Mouse (Mus musculus): ENCODE measurements around the gene Tcf20.

Tcf20 gene

DNA sequence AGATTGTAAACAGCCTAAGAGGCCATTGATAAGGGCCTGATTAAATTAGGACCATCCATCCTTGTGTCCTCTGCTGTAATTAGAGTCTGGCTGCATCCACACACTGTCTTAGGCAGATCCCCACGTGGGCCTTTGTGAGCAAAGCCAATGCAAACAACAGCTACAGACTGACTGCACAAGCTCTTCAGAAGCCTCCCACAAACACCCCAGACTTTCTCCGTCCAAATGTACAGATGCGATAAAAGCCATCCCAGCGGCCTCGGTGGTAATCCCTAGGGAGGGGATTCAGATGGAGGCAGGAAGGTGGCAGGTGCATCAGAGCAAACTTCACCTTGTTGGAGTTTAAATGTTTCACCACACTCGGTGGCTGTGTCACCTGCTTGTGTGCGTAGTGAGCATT lies 7.6 kb upstream of the Tcf20 start:
- in situ Hi-C loops (cut with MseI, MboI): no loop called here

DNA sequence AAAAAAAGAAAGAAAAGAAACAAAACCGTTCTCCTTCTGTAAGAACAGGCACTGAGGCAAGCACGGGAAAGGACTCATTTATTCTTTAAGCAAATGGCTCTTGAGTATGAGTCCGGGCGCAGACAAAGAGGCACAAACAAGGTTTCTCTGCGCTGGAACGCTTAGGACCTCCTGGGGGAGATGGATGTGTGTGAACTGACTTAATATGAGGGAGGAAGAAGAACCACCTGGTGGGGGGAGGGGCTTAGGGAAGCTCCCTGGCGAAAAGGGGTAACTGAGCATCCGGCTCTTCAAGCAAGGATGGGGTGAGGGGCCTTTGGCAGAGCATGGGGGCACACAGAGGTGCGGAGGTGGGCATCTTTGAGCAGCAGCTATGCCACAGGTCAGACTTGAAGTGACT lies 5.2 kb upstream of the Tcf20 start:
- in situ Hi-C loops (cut with MseI, MboI): no loop called here

GRCm38 (mm10) chr15:82992079-82992783 lies 4.6 kb upstream of the Tcf20 start:
- in situ Hi-C loops (cut with MseI, MboI): no loop called here

DNA sequence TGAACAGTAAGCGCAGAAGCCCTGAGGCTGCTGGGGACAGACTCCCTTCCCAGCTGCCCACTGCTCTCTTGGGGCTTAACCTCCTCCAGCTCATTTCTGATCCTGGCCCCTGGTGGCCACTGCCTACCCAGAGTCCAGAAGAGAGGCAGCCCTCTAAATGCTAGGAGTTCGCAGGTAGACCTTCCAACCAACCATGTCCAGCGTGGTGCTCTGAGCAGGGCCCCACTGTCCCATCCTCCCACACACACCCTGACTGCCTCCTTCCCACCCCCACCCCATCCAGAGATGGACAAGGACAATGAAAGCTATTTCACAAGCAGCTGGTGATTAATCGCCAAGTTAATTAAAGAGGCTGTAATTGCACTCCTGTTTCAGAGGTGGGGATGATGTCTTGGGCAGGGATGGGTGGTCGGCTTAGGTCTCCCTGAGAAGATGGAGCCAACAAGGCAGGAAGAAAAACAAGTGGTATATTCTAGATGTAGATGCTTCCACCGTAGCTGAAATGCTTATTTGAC lies 1.6 kb upstream of the Tcf20 start:
- in situ Hi-C loops (cut with MseI, MboI): no loop called here

DNA sequence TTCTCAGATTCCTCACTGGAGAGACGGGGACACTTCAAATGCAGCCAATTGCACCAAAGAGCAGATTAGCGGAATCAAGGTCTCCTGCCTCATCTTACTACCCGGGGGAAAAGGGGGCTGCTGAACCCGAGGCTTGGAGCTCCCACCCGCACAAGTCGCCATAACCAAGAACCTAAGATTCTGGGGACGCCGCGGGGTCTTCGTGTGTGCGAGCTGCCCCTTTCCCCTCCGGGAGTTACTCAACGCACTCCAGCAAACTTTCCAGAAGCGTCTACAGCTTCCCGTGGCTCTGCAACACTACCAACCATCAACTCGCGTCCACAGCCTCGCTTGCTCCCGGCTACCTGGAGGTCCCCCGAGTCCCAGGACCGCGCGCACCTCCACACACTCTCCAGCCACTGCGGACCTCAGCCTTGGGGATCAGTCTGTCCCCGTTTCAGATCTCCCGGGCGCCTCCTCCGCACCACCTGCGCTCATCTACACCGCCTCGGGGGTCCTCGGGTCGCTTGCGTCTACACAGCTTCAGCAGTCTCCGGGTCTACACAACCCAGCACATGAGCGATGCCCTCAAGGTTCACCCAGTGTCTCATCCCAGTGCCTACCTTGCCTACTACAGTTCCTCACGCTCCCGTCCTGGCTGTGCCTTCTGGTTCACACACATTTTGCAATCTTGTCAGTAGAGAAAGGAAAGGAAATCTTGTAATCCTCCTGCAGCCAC lies 499 bp downstream of the Tcf20 start:
- in situ Hi-C loops (cut with MseI, MboI): no loop called here

DNA sequence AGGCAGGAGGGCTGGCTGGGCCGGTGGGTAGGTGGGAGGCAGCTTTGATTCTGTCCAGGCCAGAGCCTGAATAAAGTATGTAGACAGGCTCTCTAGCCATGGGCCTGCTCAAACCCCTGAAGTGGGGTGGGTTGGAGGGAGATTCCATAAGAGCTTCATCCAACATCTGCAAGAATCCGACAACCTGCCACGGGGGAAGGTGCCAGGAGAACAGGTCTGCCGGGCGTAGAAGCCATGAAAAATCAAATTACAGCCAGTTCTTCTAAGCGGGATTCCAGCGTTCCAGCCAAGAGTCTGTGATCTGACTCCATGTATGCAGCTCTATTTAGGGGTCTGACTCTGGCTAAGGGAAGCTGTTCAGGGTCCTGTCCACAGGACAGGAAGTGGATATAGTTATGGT lies 3.1 kb downstream of the Tcf20 start:
- in situ Hi-C loops (cut with MseI, MboI): no loop called here

DNA sequence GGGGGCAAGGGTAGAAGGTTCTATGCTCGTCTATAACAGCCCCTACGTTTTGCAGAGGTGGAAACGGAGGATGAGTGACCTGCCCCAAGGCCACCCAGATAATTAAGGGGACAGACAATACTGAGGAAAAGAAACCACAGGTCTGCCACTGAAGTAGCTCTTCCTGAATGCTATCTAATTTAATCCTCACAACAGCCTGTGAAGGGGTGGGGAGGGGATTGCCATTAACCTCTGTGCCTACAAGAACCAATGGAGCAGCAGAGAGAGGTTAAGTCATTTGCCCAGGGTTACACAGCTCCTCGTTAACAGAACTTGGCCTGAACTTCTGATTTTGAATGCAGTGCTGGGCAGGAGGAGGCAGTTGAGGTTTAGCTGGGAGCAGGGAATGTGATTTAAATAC lies 3.6 kb downstream of the Tcf20 start:
- in situ Hi-C loops (cut with MseI, MboI): no loop called here

DNA sequence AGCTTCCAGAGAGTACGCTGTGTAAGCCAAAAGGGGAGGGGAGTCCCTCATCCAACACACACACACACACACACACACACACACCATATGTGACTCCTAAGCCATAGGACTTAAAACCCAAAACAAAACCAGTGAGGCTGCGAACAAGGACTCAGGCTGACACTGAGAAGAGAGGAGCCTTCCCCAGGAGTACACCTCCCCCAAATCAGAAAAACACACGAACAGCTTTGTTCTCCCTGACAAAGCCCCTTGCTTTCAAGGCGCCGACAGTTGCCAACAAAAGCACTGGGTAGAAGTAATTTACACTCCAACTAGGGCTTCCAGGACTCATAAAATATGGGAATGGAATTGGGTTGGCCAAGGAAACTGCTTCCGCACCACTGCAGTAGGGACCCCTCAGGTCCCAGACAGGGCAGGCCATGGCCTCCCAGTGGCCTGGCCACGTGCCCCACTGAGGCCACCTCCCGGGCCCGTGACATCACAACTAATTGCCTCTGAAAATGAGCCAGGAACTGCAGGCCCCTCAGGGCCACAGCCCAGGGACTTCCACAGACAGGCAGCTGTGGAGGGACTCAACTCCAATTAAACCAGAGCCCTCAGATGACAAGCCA lies 4.2 kb downstream of the Tcf20 start:
- in situ Hi-C loops (cut with MseI, MboI): no loop called here

DNA sequence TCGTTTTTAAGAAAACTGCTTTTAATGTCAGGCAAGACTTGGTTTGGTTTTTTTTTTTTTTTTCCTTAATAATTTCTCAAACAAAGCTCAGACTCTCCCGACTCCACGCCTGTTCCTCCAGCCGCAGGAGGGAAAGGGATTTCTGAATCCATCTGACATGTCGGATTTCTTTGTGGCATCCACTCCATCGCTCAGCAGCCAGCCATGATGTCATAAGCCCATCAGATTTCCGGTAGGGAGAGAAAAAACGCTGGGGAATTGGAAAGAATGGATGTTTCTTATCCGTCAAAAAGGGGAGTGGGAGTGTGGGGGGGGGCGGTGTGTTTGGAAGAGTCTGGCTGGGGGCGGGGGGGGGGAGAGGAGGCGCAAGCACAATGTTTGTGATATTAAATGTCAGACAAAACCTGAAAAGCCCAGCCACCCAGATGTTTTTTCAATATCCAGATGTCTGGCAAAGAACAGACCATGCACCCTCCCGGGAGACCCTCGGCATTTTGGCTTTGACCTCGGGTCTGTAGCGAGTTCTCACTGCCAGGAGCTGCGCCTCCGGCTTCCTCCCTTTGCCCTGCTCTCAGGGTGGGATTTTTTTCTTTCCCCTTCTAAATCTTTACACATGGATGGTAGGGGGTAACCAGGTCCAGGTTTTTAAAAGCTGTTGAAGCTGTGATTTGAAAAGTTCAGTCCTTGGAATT lies 4.8 kb downstream of the Tcf20 start:
- in situ Hi-C loops (cut with MseI, MboI): no loop called here

- in situ Hi-C loops (cut with MseI, MboI): no loop called here
Measured at GRCm38 (mm10) chr15:82981676-82982520, 5.8 kb downstream of the Tcf20 start.

- in situ Hi-C loops (cut with MseI, MboI): no loop called here
Measured at GRCm38 (mm10) chr15:82979531-82979930, 8.1 kb downstream of the Tcf20 start.

GRCm38 (mm10) chr15:82974471-82974870 lies 13.2 kb downstream of the Tcf20 start:
- in situ Hi-C loops (cut with MseI, MboI): no loop called here

DNA sequence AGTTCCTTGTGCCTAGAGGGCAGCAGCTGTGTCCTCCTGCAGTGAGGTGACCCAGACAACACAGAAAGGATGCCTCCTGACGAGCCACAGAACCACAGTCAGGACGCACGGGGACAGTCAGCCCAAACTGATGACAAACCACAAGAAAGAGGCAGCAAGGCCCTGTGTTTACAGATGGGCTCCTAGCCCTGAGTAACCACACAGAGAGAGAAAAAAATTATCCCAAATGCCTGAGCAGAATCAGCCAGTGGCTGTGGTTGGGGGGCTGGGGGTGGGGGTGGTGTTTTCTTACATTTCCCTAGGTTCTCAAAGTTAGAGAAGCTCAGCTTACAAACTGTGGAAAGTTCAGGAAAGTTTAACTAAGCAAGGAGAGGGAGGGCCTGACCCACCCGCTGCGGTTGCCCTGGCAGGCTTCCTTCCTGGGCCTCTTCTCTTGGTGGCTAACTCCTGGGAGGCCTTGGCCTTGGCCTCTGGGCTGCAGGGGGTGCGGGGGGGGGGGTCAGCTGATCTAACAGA lies 18.4 kb downstream of the Tcf20 start:
- in situ Hi-C loops (cut with MseI, MboI): no loop called here

GRCm38 (mm10) chr15:82968449-82968848 lies 19.2 kb downstream of the Tcf20 start:
- in situ Hi-C loops (cut with MseI, MboI): no loop called here

DNA sequence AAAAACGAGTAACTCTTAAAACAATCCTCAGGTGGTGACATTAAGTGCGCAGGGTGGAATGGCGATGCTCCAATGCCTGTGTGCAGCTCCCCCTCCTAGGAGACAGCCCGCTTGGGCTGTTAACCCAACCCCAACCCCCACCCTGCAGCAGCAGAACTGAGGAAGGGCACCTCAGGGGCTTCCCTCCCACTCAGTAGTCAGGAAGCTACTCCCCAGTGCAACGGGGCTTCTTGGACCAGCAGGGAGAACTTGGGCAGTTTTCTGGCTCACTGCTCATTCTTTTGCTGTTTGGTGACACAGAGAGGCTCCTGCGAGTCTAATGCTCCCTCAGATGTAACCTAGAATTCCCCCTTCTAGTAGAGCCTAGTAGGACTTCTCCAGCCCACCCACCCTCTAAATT lies 19.7 kb downstream of the Tcf20 start:
- in situ Hi-C loops (cut with MseI, MboI): no loop called here

DNA sequence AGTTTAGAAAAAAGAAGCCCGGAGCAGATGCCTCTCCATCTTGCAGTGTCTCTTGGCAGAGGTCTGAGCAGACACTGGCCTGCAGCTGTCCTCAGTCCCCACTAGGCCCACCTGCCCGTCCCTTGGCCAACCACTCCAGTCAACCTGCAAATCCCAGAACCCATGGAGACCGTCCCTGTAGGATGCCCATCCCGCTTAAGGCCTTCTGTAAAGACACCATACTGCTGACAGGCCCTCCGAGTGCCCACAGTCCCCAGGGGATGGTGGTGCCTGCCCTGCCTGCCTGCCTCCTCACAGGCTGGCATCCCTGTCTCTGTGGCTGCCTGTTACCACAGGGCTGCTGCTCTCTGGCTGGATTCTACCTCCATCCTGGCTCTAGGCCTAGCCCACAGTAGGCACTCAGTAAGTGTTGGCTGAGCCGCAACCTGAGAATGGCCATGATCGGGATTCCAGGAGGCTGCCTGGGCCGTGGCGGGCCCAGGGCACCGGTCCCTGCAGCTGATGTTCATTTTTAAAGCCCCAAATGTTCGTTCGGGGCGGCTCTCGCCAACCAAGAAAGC lies 23.3 kb downstream of the Tcf20 start:
- in situ Hi-C loops (cut with MseI, MboI): no loop called here

DNA sequence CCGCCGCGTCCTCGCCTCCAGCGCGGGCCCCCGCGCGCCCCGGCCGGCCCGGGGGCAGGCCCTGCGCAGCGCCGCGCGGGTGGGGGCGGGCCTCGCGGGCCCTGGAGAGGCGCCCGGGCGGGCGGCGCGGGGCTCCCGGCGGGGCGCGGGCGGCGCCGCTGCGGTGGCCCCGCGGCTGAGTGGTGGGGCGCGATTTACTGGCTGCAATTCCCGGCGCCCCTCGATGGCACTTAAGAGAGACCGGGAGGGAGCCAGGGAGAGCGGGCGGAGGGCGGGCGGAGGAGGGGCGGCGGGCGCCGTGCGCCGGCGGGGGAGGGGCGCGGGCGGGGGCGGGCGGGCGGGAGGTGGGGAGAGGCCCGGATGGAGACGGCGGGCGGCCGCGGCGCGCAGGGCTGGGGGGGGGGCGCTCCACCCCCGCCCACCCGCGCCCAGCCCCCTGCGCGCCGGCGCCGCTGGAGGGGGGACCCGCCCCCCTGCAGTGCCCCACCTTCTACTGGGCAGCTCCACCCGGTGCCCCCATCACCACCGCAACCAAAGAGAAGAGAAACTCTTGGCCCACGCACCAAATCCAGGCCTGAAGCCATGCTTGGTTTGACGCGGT lies 24.0 kb downstream of the Tcf20 start:
- in situ Hi-C loops (cut with MseI, MboI): no loop called here

DNA sequence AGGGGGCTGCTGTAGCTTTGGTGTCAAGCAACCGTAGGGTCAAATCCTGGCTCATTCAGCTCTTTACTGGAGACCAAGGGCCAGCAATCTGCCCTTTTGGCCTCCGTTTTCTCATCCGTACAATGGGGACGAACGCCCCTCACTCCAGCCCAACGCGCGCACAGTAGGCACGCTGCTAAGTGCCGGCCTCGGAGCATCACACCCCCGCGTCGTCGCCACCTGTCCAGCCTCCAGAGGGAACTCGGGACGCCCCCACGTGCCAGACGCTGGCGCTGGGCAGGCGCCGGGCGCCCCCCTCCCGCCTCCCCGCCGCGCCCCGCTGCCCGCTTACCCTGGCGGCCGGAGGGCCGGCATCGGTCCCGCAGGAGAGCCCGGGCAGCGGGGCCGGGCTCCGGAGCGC lies 24.6 kb downstream of the Tcf20 start:
- in situ Hi-C loops (cut with MseI, MboI): no loop called here

GRCm38 (mm10) chr15:82962536-82962935 lies 25.1 kb downstream of the Tcf20 start:
- in situ Hi-C loops (cut with MseI, MboI): no loop called here
